Mouse (Mus musculus) embryonic facial prominence, embryonic 11.5 days (tissue): ENCODE results near the gene Midn. TPM values are rescaled to one million over a fixed set of nuclear protein-coding genes. Genes with fewer than 3 reads are reported as not detected.

Experiments used
- ATAC-seq: fragments of 200-750 bp; cut with Nextera tagmentation; replicated peaks from 2 replicates; pipeline ENCODE4 v1.8.0; 2017; ENCODE audit warnings: low read depth; ENCODE audit not compliant: insufficient number of reproducible peaks, low FRiP score, low TSS enrichment
- DNase-seq: peaks from one replicate; pipeline ENCODE4 v3.0.0-alpha.2; 2015; ENCODE audit warnings: low spot score
- H3K27ac ChIP-seq: fragments of 300-500 bp; sonication (generic); replicated peaks from 2 replicates; pipeline ENCODE4 v1.5.1; 2014; ENCODE audit warnings: mild to moderate bottlenecking, low read depth, low read length, control low read depth
- H3K27me3 ChIP-seq: fragments of 300-500 bp; sonication (generic); 2 replicates; pipeline ENCODE4 v1.6.1; 2014; ENCODE audit warnings: mild to moderate bottlenecking, low read length, moderate library complexity, mixed read lengths; ENCODE audit not compliant: control insufficient read depth, insufficient read depth
- H3K36me3 ChIP-seq: fragments of 300-500 bp; sonication (generic); replicated peaks from 2 replicates; pipeline ENCODE4 v1.6.1; 2014; ENCODE audit warnings: low read depth, mild to moderate bottlenecking, low read length, moderate library complexity, mixed read lengths; ENCODE audit not compliant: control insufficient read depth, insufficient read depth
- H3K4me1 ChIP-seq: fragments of 300-500 bp; sonication (generic); 2 replicates; pipeline ENCODE4 v1.6.1; 2014; ENCODE audit warnings: low read length, mixed read lengths; ENCODE audit not compliant: control insufficient read depth, insufficient read depth
- H3K4me2 ChIP-seq: fragments of 300-500 bp; sonication (generic); 2 replicates; pipeline ENCODE4 v1.6.1; 2014; ENCODE audit warnings: low read depth, mild to moderate bottlenecking, control low read depth, low read length, moderate library complexity
- H3K4me3 ChIP-seq: fragments of 300-500 bp; sonication (generic); 2 replicates; pipeline ENCODE4 v1.5.1; 2014; ENCODE audit warnings: low read depth, low read length, control low read depth
- H3K9ac ChIP-seq: fragments of 300-500 bp; sonication (generic); replicated peaks from 2 replicates; pipeline ENCODE4 v1.6.1; 2014; ENCODE audit warnings: mild to moderate bottlenecking, control low read depth, low read length
- H3K9me3 ChIP-seq: fragments of 300-500 bp; sonication (generic); replicated peaks from 2 replicates; pipeline ENCODE4 v1.6.1; 2016; ENCODE audit warnings: mild to moderate bottlenecking, low read length, inconsistent platforms, mixed read lengths; ENCODE audit not compliant: control insufficient read depth
- WGBS: fragments of 180-500 bp; shearing (Covaris S2); extraction: QIAGEN DNeasy Blood & Tissue Kit; methylation state at CpG from one replicate; pipeline ENCODE4 v1.1.7; 2014; 5-methylcytosine and 5-hydroxymethylcytosine counted together
- polyA plus RNA-seq: library from polyadenylated mRNA; unstranded; fragments of >200 nt; fragmentation: Nextera tagmentation; extraction: Ambion mirVana; gene quantifications from 2 replicates; pipeline ENCODE4 v1.2.1, GENCODE M21; 2014

The Midn gene
- polyA plus RNA-seq, 1 experiment from 2014 or later: 62.1 TPM

DNA sequence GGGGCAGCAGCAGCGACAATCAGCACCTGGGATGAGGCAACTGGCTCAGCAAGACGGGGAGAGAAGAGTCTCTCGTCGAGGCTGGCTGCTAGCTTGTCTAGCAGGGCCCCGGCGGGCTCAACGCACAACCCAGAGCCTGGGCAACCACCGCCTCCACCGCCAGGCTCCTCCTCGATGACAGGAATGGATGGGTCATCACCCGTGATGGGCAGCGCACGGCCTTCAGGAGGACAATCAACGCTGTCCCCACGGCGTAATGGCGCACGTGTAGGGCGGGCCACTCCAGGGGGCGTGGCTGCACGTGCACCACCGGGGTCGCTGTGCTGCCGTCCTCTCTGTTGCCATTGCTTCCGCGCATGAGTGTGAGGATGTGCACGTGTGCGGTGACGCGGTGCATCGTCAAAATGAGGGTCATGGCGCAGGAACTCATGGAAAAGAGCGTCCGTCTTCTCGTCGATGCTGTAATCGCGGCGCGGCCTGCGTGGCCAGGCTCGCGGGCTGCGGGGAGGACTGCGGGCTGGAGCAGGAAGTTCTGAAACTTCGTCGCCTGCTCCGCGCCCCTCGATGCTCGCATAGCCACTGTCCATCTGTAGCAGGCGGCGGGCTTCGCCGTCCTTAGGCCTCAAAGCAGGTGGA, 16.6 kb upstream of the Midn start:
- Histone ChIP-seq H3K4me3 (peak overlapping the region; percentile 17; the same call in 1 of the 2 replicates), H3K9me3 (no peaks in the 10 kb centered on the region), H3K4me2 (peak overlapping the region; percentile 41), H3K36me3 (peaks cover 13% of the 10 kb centered on the region), H3K27me3 (peaks cover 3% of the 10 kb centered on the region), H3K9ac (peak overlapping the region; percentile 18; the same call in 1 of the 2 replicates), H3K4me1 (peaks cover 11% of the 10 kb centered on the region; the same call in 1 of the 2 replicates), H3K27ac (no peak overlapping the region)
- WGBS: 10% methylated on average over 53 of the region's 55 CpGs
- DNase-seq: peak; percentile 66
- ATAC-seq: peak; percentile 58

DNA sequence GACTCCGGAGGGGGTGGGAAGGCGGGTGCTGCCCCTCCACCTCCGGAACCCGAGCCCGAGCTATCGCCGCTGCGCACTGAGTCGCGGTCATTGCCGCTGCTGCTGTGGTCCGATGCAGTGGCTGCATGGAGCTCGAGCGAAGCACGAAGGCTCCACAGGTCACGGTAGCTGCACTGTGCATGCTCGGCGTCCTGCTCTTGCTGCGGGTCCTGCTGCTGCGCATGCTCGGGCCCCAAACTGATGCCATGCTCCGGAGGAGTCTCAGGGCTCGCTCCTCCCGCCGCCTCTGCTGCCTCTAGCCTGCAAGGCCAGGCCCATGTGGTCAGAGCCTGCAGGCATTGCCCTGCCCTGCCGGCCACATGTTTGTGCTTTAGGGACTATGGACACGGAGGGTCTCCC, 16.1 kb upstream of the Midn start:
- peak; percentile 26 for DNase-seq
- no peak overlapping the region for H3K27ac ChIP-seq

DNA sequence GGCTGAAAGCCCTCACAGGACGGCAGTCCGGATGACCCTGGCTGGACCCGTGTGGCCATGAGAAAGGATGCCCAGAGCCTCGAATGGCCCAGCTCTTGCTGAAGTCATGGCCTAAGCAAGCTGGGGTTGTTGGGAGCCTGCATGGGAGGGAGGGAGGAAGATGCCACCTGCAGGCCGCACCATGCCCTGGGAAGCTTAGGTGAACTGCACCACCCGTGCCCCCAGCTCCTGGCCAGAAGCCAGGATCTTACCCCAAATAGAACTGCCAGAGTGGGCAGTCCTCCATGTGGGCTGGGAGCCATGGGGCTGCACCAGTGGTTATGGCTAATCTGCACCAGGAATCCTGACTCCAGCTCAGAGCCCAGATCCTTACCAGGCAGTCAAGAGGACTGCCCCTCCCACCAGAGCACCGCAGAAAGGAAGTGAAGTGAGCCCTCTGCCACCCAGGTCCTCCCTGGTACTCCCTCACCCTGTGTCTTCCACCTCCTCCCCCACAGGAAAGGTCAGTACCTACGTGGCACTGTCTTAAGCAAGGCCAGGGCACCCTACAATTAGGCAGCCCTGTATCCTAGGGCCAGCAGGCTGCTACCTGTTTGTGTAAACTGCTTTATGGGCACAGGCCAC, 14.7 kb upstream of the Midn start:
- H3K4me2 ChIP-seq: no peak overlapping the region
- peaks cover 20% of the 10 kb centered on the region for H3K4me1 ChIP-seq
- H3K4me3 ChIP-seq: no peak overlapping the region
- H3K27me3 ChIP-seq: peaks cover 17% of the 10 kb centered on the region
- H3K27ac ChIP-seq: no peak overlapping the region
- 83% methylated on average over 8 of the region's 8 CpGs for whole genome bisulfite sequencing
- DNase-seq: no peak
- H3K9me3 ChIP-seq: no peaks in the 10 kb centered on the region
- H3K36me3 ChIP-seq: peaks cover 10% of the 10 kb centered on the region
- H3K9ac ChIP-seq: no peak overlapping the region
- no peak for ATAC-seq

More for the DNA sequence above, 16.1 kb upstream of the Midn start:
- Histone ChIP-seq H3K4me3 (peak overlapping the region; percentile 17; the same call in 1 of the 2 replicates), H3K4me1 (peaks cover 11% of the 10 kb centered on the region), H3K4me2 (peak overlapping the region; percentile 41), H3K9me3 (no peaks in the 10 kb centered on the region), H3K27me3 (peaks cover 8% of the 10 kb centered on the region), H3K36me3 (peaks cover 13% of the 10 kb centered on the region), H3K9ac (peak overlapping the region; percentile 18; the same call in 1 of the 2 replicates)
- 31% methylated on average over 27 of the region's 27 CpGs for WGBS
- ATAC-seq: no peak; the same call in 1 of the 2 replicates

DNA sequence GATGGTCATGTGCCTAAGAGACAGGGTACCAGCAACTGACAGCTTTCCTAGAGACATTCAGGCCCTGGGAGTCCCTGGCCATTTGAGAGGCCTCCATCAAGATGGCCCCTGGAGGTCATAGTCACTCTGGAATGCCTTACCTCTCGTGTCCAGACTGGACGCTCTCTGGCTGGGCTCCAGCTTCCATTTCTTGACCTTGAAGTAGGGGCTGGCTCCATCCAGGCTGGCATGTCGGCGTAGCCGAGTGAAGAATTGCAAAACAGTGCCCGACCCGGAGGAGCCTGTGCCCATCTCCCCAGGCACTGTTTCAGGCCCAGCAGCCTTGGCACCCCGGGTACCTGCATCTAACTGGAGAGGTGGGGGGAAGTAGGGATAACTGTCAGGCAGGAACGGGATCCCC, 13.7 kb upstream of the Midn start:
- ATAC-seq (no peak), DNase-seq (no peak)
- no peak overlapping the region for H3K4me2 ChIP-seq
- no peaks in the 10 kb centered on the region for H3K9me3 ChIP-seq
- no peak overlapping the region for H3K27ac ChIP-seq
- peaks cover 4% of the 10 kb centered on the region for H3K36me3 ChIP-seq
- H3K4me3 ChIP-seq: no peak overlapping the region
- peaks cover 25% of the 10 kb centered on the region for H3K4me1 ChIP-seq
- no peak overlapping the region for H3K9ac ChIP-seq
- peaks cover 17% of the 10 kb centered on the region for H3K27me3 ChIP-seq
- 93% methylated on average over 9 of the region's 9 CpGs for WGBS

DNA sequence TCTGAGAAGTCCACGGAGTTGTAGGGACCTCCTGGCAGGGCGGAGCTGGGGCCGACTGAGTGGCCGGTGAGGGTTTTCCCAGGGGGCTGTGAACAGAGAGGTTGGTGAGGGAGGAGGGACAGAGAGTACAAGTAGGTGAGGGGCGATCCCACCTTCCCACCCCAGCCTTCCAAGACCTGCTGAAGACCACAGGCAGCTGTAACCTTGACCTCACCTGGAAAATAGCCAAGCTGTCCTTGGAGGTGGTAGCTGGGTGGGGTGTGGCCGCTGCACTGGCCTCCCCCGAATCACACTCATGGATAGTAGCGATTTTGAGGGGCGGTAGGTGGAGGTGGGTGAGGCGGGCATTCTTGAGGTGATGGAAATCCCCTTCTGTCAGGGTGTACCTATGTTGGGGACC, 12.9 kb upstream of the Midn start:
- DNase-seq (no peak), ATAC-seq (no peak)
- no peak overlapping the region for H3K9ac ChIP-seq
- H3K9me3 ChIP-seq: no peaks in the 10 kb centered on the region
- 78% methylated on average over 10 of the region's 10 CpGs for WGBS
- H3K27ac ChIP-seq: no peak overlapping the region
- peaks cover 25% of the 10 kb centered on the region for H3K4me1 ChIP-seq
- H3K36me3 ChIP-seq: peaks cover 2% of the 10 kb centered on the region; the same call in 1 of the 2 replicates
- no peak overlapping the region for H3K4me3 ChIP-seq
- H3K27me3 ChIP-seq: peaks cover 19% of the 10 kb centered on the region
- H3K4me2 ChIP-seq: no peak overlapping the region

DNA sequence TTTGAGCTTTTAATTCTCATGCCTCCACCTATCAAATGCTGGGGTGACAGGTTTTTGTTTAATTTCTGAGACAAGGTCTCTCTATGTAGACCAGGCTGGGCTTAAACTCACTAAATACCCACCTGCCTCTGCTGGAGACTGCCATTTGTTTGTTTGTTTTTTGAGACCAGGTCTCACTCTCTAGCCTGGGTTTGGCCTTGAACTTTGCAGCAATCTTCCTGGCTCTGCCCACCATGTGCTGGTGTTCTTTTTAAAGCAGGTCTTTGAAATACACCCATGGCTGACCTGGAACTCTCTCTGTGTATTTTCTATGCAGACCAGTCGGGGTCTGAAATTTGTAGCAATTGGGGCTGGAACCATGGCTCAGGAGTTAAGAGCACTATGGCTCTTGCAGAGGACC, 12.4 kb upstream of the Midn start:
- Histone ChIP-seq H3K4me2 (no peak overlapping the region), H3K4me3 (no peak overlapping the region), H3K27ac (no peak overlapping the region), H3K9me3 (no peaks in the 10 kb centered on the region), H3K36me3 (peaks cover 2% of the 10 kb centered on the region; the same call in 1 of the 2 replicates), H3K9ac (no peak overlapping the region), H3K27me3 (peaks cover 19% of the 10 kb centered on the region), H3K4me1 (peaks cover 25% of the 10 kb centered on the region)
- ATAC-seq: no peak
- no peak for DNase-seq
- WGBS: 93% methylated on average over 1 of the region's 1 CpGs

DNA sequence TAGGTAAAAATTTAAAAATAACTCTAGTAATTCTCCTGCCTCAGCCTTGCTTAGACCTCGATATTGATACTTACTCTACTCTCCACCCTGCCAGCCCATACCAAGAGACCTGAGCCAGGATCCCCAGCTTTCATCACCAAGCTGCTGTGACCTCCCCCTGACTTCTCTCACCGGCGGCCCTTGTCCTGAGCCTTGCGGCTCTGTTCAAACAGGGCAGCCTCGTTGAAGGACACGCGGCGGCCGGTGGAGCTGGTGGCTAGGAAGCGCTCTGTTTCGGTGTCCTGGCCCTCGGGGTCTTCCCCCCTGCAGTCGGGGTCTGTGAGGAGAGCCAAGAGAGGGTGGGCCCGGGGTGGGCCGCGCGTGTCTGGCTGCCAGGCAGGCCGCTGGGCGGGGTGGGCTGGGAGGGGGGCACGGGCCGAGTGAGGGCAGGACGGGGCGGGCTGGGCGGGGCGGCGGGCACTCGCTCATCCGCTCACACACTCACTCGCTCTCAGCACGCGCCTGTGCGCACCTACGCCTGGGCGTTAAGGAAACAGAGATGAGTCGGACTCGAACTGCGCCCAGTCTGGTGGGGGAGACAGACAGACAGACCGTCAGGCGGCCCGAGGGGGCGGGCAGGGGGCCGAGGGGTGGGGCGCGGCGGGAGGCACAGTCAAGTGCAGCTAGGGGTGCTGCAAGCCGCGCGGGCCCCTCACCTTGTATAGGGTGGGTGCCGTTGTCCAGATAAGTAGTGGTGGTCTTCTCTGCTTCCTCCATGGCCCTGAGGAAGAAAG, 11.7 kb upstream of the Midn start:
- 19% methylated on average over 45 of the region's 49 CpGs for WGBS
- ATAC-seq: no peak
- Histone ChIP-seq H3K9me3 (no peaks in the 10 kb centered on the region), H3K4me3 (peak overlapping the region; percentile 76), H3K9ac (no peak overlapping the region), H3K27ac (no peak overlapping the region), H3K36me3 (0 out of 2 replicates have a peak, but pooled peaks cover 2% of the 10 kb centered on the region), H3K27me3 (peaks cover 19% of the 10 kb centered on the region), H3K4me2 (peak overlapping the region; percentile 98), H3K4me1 (peaks cover 21% of the 10 kb centered on the region)
- DNase-seq: no peak
